Mouse (Mus musculus) MEL (cell line): ENCODE data around the gene Hist1h4n.
"Not testable (repeated sequence)": the region's sequence is repeated elsewhere in the genome, so short reads cannot be mapped to it uniquely, and the experiment has no call there.

Experiments used
- CTCF ChIP-seq, 3 experiments: IDR thresholded peaks in 2 of 3; conservative IDR thresholded peaks in 1 of 3; 2 replicates each; pipeline ENCODE4 v1.5.1; 2011 to 2012; ENCODE audit warnings: low read length in 3 of 3, low read depth in 2 of 3, mild to moderate bottlenecking in 2 of 3, improper control_type of control experiment in 1 of 3, inconsistent platforms in 1 of 3, mixed read lengths in 1 of 3, moderate library complexity in 1 of 3; ENCODE audit not compliant: control insufficient read depth in 1 of 3, insufficient read depth in 1 of 3, poor library complexity in 1 of 3, severe bottlenecking in 1 of 3
- POLR2A ChIP-seq, 2 experiments: IDR thresholded peaks; 2 replicates each; pipeline ENCODE4 v1.6.1; 2011 to 2012; ENCODE audit warnings: low read length in 2 of 2, mild to moderate bottlenecking in 2 of 2, control low read depth in 1 of 2, improper control_type of control experiment in 1 of 2, low read depth in 1 of 2, moderate library complexity in 1 of 2; ENCODE audit not compliant: control insufficient read depth in 1 of 2, insufficient read depth in 1 of 2, poor library complexity in 1 of 2
- TCF12 ChIP-seq: IDR thresholded peaks from 2 replicates; pipeline ENCODE4 v1.6.1; 2014; ENCODE audit warnings: low read depth, mild to moderate bottlenecking, inconsistent platforms, low read length, improper control_type of control experiment, moderate library complexity

GRCm38 (mm10) chr13:21811539-21811938, 20.5 kb downstream of the Hist1h4n start, which contains the start of gene Hist1h4m:
- TF ChIP-seq CTCF (IDR thresholded peaks at IDR 0.05 in 2 of 3, conservative IDR thresholded peaks at IDR 0.05 in 1 of 3; ENCODE audit: control insufficient read depth in 1 of 3, insufficient read depth in 1 of 3, low read depth in 2 of 3, low read length in 3 of 3, poor library complexity in 1 of 3, severe bottlenecking in 1 of 3); TCF12; POLR2A (IDR thresholded peaks at IDR 0.05; ENCODE audit: control insufficient read depth in 1 of 2, insufficient read depth in 1 of 2, low read depth in 1 of 2, low read length in 2 of 2, poor library complexity in 1 of 2): not testable (repeated sequence)
